Mouse (Mus musculus): ENCODE data around the gene Sqor. TPM values are rescaled to one million over a fixed set of nuclear protein-coding genes. Genes with fewer than 3 reads are reported as not detected.
A peak's percentile ranks its signal among the peaks of the same experiment; 100 is the strongest.

Gene Sqor
- polyA plus RNA-seq, 1 experiment from 2014 or later: 79.2 TPM

DNA sequence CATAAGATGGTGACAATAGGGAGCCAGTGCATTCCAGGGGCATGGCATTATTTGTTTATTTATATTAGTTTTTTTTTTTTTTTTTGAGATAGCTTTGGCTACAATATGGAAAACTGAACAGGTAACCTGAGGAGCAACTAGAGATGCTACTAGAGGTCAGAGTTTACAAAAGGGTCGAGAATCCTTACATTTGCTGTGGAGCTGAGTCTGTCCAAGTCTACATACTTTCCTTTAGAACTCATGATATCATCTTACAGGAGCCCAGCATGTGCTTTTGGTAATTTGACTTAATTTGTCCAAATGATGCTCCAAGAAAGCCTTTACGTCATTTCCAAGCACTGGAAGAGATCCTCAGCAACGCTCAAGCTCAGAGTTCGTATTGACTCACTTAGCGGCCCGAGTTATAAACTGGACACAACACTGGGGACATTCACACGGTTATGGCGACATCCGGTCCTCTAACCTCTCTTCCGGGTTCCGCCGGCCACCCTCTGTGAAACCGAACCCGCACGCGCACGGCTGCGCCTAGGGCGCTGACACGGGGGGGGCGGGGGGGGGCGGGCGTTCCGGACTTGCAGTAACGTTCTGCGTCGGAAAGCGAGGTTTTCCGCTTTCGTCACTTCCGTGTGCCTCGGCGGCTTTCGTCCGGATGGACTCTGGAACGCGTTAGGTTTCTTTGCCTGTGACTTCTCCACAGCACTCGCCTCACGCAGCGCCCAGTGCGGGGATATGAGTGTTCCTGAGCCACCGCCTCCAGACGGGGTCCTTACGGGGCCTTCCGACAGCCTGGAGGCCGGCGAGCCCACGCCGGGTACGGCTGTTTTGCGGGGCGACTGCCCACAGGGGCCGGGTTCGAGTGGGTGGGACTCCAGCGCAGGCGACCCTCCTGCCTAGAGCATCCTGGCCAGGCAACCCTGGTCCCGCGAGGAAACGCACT, 26.9 kb upstream of the Sqor start, which contains the start of gene Bloc1s6:
Bloc1s6 (plus strand) TSS at position 610 of the 937 bp plus-strand sequence.
- no peak for TF ChIP-seq EP300 (optimal IDR thresholded peaks at IDR 0.05)
- TF ChIP-seq CTCF (IDR thresholded peaks at IDR 0.05; ENCODE audit: low read depth): 0 out of 2 replicates have a peak, but pooled peaks have one; percentile 8
- WGBS: under 1% methylated on average over 55 of the region's 59 CpGs
- peak within 1 kb of the TSS; percentile 94 for H3K27ac ChIP-seq (replicated peaks)
- no peaks in the 10 kb centered on the region for H3K9me3 ChIP-seq (ENCODE audit: control insufficient read depth, low read length)
- no peaks in the 10 kb centered on the region for H3K27me3 ChIP-seq (ENCODE audit: control insufficient read depth, insufficient read depth, low read length)
- H3K9ac ChIP-seq (ENCODE audit: low read length): peak within 1 kb of the TSS; percentile 97
- peak; percentile 97 for ATAC-seq (ENCODE audit: low FRiP score, low TSS enrichment)
- H3K4me3 ChIP-seq (ENCODE audit: low read depth, low read length): peak within 1 kb of the TSS; percentile 93
- H3K36me3 ChIP-seq (ENCODE audit: control insufficient read depth, insufficient read depth, low read length): no peaks in the 10 kb centered on the region
- no peaks in the 10 kb centered on the region for H3K4me1 ChIP-seq (replicated peaks; ENCODE audit: control insufficient read depth, insufficient read depth)
- peak; percentile 95 for DNase-seq (ENCODE audit: low spot score)
- peak within 1 kb of the TSS; percentile 79 for H3K4me2 ChIP-seq (replicated peaks; ENCODE audit: low read depth)

DNA sequence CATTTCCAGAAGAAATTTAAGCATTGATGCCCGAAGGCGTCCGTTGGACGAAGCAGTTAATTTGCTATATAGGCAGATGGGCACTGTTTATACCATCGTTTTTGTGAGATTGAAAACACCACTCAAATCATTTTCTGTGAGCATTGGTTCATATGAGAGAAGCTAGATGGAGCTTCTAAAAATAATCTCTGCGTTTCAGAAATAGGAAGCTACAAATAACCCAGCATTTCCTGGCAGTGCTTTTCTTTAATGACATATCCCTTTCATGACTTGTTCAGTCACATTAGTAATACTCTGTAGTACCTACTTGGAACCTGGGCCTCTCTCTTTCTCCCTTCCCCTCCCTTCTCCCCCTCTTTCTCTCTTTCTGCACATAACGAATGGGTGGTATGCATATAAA, 26.0 kb upstream of the Sqor start:
- Histone ChIP-seq H3K4me2 (replicated peaks; ENCODE audit: low read depth) (peak overlapping the region; percentile 79), H3K4me3 (ENCODE audit: low read depth, low read length) (peak overlapping the region; percentile 93), H3K9ac (ENCODE audit: low read length) (peak overlapping the region; percentile 97), H3K27ac (replicated peaks) (peak overlapping the region; percentile 94; the same call in 1 of the 2 replicates), H3K4me1 (replicated peaks; ENCODE audit: control insufficient read depth, insufficient read depth) (no peaks in the 10 kb centered on the region), H3K27me3 (ENCODE audit: control insufficient read depth, insufficient read depth, low read length) (no peaks in the 10 kb centered on the region), H3K36me3 (ENCODE audit: control insufficient read depth, insufficient read depth, low read length) (no peaks in the 10 kb centered on the region), H3K9me3 (ENCODE audit: control insufficient read depth, low read length) (no peaks in the 10 kb centered on the region)
- no peak for ATAC-seq (ENCODE audit: low FRiP score, low TSS enrichment)
- no peak for DNase-seq (ENCODE audit: low spot score)
- TF ChIP-seq EP300 (optimal IDR thresholded peaks at IDR 0.05) (no peak), CTCF (IDR thresholded peaks at IDR 0.05; ENCODE audit: low read depth) (no peak)
- 22% methylated on average over 7 of the region's 7 CpGs for WGBS

DNA sequence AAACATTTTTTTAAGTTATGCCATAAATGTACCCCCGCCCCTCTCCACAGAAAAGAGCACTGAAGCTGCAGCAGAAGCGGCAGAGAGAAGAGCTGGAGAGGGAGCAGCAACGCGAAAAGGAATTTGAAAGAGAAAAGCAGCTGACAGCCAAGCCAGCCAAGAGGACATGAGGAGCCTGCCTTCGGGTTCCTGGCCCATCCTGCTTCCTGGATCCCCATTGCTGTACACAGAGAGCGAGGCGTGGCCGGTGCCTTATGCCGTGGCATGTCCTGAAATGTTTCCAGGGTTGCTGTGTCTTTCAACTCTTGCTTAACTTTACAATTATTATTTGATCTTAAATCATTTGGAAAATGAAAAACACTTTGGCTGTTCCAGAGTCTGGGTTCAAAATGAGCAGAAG, 18.6 kb upstream of the Sqor start:
- DNase-seq (ENCODE audit: low spot score) (no peak), ATAC-seq (ENCODE audit: low FRiP score, low TSS enrichment) (no peak)
- H3K27ac ChIP-seq (replicated peaks): no peak overlapping the region
- H3K4me1 ChIP-seq (replicated peaks; ENCODE audit: control insufficient read depth, insufficient read depth): no peaks in the 10 kb centered on the region
- WGBS: 70% methylated on average over 9 of the region's 9 CpGs
- TF ChIP-seq CTCF (IDR thresholded peaks at IDR 0.05; ENCODE audit: low read depth) (no peak), EP300 (optimal IDR thresholded peaks at IDR 0.05) (no peak)
- H3K27me3 ChIP-seq (ENCODE audit: control insufficient read depth, insufficient read depth, low read length): no peaks in the 10 kb centered on the region
- H3K4me2 ChIP-seq (replicated peaks; ENCODE audit: low read depth): no peak overlapping the region
- H3K4me3 ChIP-seq (ENCODE audit: low read depth, low read length): no peak overlapping the region
- peaks cover 3% of the 10 kb centered on the region for H3K36me3 ChIP-seq (ENCODE audit: control insufficient read depth, insufficient read depth, low read length)
- H3K9ac ChIP-seq (ENCODE audit: low read length): no peak overlapping the region
- no peaks in the 10 kb centered on the region for H3K9me3 ChIP-seq (ENCODE audit: control insufficient read depth, low read length)

DNA sequence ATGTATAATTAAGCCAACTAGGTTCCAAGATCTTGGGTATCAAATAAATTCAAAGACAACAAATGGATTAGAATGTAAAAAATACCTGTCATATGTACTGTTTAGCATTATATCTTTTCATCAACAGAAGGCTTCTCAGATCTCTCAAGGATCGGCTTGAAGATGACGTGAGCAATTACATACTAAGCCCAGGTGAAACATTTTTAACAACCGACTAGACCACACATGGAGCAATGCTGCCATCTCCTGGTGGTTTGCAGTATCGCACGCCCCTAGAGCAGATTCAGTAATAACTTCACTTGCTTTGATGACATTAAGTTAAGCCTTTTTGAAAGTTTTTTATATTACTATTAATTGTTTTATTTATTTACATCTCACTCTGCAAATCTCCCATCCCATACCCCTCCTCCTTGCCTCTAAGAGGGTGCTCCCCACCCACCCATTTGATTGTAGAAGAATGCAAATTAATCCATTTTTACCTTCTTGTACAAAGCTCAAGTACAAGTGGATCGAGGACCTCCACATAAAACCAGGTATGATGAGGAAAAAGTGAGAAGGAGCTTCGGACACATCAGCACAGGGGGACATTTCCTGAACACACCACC, 11.2 kb upstream of the Sqor start:
- Histone ChIP-seq H3K27ac (replicated peaks) (no peak overlapping the region), H3K4me2 (replicated peaks; ENCODE audit: low read depth) (no peak overlapping the region), H3K27me3 (ENCODE audit: control insufficient read depth, insufficient read depth, low read length) (no peaks in the 10 kb centered on the region), H3K4me1 (replicated peaks; ENCODE audit: control insufficient read depth, insufficient read depth) (no peaks in the 10 kb centered on the region), H3K36me3 (ENCODE audit: control insufficient read depth, insufficient read depth, low read length) (no peaks in the 10 kb centered on the region), H3K9ac (ENCODE audit: low read length) (no peak overlapping the region), H3K4me3 (ENCODE audit: low read depth, low read length) (no peak overlapping the region), H3K9me3 (ENCODE audit: control insufficient read depth, low read length) (no peaks in the 10 kb centered on the region)
- peak; percentile 83 for DNase-seq (ENCODE audit: low spot score)
- 14% methylated on average over 7 of the region's 7 CpGs for WGBS
- ATAC-seq (ENCODE audit: low FRiP score, low TSS enrichment): 0 out of 2 replicates have a peak, but pooled peaks have one; percentile 26
- TF ChIP-seq EP300 (optimal IDR thresholded peaks at IDR 0.05) (no peak), CTCF (IDR thresholded peaks at IDR 0.05; ENCODE audit: low read depth) (peak; percentile 99)

DNA sequence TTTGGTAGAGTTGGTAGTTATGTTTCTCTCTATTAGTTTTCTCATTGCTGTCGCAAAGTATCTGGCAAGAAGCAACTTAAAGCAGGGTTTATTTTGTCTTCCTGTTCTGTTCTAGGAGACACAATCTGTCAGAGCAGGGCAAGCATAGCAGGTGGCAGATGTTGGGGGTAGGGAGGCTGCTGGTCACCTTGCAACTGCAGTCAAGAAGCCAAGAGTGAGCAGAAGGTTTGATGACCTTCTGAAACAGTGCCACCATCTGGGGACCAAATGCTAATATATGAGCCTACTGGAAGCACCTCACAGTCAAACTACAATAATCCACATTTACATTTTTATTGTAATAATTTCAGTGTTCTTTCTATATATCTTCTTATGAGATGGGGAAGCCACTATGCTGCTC, 5.2 kb upstream of the Sqor start:
- no peaks in the 10 kb centered on the region for H3K27me3 ChIP-seq (ENCODE audit: control insufficient read depth, insufficient read depth, low read length)
- WGBS: 98% methylated on average over 1 of the region's 1 CpGs

More for the DNA sequence above, 5.2 kb upstream of the Sqor start:
- Histone ChIP-seq H3K9me3 (ENCODE audit: control insufficient read depth, low read length) (no peaks in the 10 kb centered on the region), H3K27ac (replicated peaks) (no peak overlapping the region), H3K9ac (ENCODE audit: low read length) (no peak overlapping the region), H3K4me2 (replicated peaks; ENCODE audit: low read depth) (no peak overlapping the region), H3K4me1 (replicated peaks; ENCODE audit: control insufficient read depth, insufficient read depth) (no peaks in the 10 kb centered on the region), H3K36me3 (ENCODE audit: control insufficient read depth, insufficient read depth, low read length) (no peaks in the 10 kb centered on the region), H3K4me3 (ENCODE audit: low read depth, low read length) (no peak overlapping the region)
- no peak for TF ChIP-seq EP300 (optimal IDR thresholded peaks at IDR 0.05)
- no peak for TF ChIP-seq CTCF (IDR thresholded peaks at IDR 0.05; ENCODE audit: low read depth)
- no peak for ATAC-seq (ENCODE audit: low FRiP score, low TSS enrichment)
- DNase-seq (ENCODE audit: low spot score): no peak

Measured in stomach, postnatal 0 days (tissue).